Mouse (Mus musculus) urinary bladder, postnatal 4 days (tissue): ENCODE data around the gene Gm10037.
"Not testable (repeated sequence)": the region's sequence is repeated elsewhere in the genome, so short reads cannot be mapped to it uniquely, and the experiment has no call there.

Experiments
- DNase-seq, 2 experiments: peaks; one replicate each; pipeline ENCODE4 v3.0.0; 2021 to 2022; ENCODE audit warnings: low spot score in 2 of 2

The Gm10037 gene

GRCm38 (mm10) chr13:67876049-67876698 is 45.3 kb downstream of the Gm10037 start:
- DNase-seq: not testable (repeated sequence)

- DNase-seq: no peak
These were observed 45.9 kb downstream of the Gm10037 start for GRCm38 (mm10) chr13:67876699-67877254.

DNA sequence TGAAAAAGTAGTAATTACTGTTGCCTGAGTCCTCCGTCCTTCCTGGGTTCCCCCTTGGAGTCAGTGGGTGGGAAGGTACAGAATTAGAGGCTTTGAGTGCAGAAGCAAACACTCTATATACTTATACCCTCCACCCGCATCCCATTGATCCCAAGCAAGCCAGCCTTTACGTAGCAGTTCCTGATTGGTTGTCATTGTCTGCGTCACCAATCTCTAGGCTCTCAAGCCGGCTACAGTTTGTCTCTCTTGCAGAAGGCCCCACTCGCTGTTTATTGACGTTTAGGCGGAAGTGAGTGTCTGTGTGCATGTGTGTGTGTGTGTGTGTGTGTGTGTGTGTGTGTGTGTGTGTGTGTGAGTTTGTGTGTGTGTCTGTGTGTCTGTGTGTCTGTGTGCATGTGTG is 53.1 kb downstream of the Gm10037 start:
- no peak for DNase-seq
